Mouse (Mus musculus) right cerebral cortex, postnatal 4 days (tissue): Measurements from ENCODE around the gene Malrd1.

ENCODE experiments used
- DNase-seq: peaks from one replicate; pipeline ENCODE4 v3.0.0-alpha.2; 2022

Gene Malrd1

DNA sequence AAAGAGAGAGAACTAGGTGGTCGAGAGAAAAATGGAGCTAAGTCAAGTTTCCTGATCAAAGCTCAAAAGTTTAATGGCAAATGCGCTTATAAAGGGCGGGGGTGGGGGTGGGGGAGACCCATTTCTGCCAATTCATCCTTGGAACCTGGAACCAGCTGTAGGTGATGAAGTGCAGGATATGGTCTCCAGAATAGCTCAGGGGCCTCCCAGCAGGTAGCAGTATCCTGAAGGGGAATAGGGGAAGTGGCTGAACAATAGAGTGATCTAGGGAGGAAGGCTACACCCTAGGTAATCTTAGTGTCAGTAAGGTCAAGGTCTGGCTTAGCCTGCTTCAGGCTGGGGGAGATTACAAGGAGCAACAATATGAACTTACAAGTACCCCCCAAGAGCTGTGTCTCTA is 506.5 kb downstream of the Malrd1 start:
- no peak for DNase-seq

DNA sequence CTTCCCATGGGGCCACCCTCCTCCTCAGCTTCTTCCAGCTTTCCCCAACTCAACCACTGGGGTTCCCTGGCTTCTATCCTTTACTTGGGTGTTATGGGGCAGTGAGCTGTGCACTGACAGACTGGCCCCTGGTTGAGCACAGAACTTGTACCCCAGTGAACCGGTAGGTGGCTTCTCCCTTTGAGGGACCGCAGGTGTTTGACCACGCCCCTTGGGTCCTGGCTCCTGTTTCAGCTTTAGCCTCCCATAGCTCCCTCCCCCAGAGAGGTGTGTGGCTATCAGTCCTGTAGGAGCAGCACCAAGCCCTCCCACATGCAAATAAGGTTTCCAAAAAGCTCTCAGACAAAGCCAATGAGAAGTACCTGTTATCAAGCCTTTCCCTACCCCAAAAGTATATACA is 584.4 kb downstream of the Malrd1 start:
- no peak for DNase-seq

DNA sequence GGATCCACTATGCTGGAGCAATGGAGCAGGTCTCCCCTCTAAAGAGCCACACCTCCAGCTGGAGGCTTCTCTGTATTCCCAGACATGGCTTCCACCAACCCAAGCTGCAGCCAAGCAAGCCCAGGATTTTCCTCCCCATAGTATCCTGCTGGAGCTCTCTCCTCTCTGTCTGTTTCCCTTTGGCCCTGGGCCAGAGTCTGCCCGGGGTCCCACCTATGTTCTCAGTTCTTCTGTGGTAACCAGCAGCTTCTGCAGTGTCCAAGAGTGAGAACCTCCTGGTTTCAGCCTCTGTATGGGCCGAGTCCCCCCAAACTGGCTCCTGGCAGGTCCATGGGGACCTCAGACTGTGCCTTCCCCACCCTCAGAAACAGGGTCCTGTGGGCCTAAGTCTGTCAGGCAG is 587.1 kb downstream of the Malrd1 start:
- no peak for DNase-seq

DNA sequence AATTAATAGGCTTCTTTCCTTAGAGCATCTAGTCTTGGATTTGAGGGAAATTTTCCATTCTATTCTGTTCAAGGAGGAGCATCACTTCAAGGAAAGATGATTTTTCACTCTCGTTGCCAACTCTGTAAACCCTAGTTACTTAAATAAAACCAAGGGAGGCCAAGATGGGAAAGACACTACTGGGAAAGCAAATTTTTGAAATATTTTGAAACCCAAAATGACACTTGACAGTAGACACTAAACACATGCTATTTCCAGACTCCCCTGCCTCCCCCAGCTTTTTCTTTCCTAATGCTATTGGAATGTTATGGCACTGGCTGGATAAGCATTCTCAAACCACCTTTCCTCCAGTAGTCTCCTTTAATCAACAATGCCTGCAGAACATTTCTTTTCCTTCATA is 621.7 kb downstream of the Malrd1 start:
- no peak for DNase-seq

DNA sequence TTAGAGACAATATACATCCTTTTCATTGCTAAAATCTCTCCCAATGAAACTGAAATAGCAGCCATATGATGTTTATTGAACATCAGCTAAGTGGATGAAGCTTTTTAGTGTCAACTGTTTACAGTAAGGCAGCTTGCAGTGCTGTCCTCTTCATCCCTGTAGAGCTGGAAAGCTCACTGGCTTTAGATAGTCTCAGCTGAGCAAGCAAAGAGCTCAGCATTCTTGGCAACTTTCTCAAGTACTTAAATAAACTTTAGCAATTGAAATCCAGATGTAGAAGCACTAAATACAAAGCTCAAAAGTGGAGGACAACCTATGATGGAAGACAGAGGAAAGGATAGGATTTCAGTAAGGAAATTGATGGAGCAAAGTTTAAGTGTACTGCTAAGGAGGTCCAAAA is 626.3 kb downstream of the Malrd1 start:
- DNase-seq = no peak

DNA sequence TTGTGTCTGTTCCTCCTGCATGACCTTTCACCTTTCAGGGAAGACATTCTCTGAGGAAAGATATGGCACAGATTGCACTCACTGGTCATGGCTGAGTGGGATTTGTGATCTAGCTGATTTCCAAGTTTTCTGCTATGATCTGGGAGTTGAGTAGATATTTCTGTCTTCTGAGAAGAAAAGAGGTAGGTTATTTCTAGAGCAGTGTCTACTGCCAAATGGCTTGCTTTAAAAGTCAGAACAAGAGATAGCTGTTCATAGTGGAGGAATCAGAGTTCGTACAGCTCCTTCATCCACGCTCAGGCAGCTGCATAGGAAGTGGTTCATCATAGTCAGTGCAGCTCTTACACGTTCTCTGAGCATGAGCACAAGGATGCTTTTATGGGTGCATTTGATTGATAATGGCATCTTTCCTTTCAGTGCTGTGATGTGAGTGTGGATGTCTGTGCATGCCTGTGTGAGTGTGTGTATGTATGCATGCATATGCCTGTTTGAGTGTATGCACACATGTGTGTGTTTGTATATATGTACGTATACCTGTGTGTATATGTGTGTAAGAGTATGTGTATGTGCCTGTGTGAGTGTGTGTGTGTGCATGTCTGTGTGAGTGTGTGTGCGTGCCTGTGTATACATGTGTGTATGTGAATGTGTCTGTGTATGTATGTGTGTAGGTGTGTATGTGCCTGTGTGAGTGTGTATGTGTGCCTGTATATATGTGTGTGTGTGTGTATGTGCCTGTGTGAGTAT is 637.1 kb downstream of the Malrd1 start:
- DNase-seq = no peak

DNA sequence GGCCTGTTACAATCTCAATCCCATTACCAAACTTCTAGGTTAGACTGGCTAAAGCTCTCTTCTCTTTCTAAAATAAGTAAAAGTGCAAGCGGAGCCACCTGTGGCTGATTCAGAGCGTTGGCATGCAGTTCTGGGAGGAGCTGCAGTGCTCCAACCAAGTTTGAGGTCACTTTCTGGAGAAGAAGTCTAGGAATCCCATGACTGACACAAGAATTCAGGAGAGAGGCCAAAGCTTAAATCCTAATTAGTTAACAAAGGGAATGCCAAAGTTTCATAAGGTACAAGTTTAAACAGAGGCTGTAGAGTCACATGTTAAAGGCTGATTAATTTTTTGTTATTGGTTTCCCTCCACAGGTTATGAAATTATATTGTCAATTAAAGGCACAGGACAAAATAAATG is 642.3 kb downstream of the Malrd1 start:
- DNase-seq = no peak

DNA sequence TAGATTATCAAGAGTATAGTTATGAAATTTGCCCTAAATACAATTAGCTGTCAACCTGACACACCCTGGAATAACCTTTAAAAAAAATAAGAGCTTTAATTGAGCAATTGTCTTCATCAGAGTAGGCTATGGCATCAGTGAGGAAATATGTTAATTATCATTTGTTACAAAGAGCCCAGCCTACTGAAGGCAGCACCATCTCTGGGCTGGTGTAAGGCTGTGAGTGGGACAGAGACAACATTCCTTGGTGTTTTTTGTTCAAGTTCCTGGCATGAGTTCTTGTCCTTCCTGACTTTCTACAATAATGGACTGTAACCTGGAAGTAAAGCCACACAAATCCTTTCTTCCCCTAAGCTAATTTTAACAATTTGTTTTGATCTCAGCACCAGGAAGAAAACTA is 645.8 kb downstream of the Malrd1 start:
- no peak for DNase-seq

DNA sequence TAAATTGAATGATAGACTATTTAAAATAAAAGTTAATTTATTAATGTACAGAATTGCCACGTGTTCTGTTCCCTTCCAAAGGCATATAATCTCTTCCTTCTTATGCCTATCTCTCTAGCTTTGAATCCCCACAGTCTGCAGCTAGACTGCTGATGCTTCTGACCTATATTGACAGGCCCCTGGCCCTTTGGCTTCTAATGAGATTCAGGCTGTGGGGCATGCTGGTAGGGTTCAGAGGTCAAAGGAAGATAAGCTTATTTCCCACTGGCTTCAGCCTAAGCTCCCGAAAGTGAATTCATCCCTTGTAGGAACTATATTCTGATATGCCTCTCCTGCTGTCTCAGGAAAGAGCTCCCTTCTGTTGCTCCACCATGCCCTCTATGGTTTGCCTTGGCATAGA is 647.1 kb downstream of the Malrd1 start:
- no peak for DNase-seq

DNA sequence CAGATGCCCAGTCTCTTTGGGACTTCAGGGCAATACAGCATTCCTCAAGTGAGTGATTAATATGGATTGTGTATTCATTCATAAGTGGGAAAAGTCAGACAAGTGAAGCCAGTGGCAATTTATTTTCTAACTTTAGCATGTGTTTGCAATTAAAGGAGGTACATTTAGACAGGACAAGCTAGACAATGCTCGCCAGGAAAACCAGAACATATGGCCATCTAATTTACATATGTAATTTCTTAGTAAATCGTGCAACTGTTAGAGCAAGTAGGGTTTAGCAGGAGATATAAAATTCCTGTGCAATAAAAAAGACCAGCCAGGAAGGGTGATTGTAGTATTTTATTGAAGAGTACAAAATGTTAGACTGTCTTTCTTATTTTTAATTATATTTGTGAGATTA is 655.9 kb downstream of the Malrd1 start:
- DNase-seq = no peak

DNA sequence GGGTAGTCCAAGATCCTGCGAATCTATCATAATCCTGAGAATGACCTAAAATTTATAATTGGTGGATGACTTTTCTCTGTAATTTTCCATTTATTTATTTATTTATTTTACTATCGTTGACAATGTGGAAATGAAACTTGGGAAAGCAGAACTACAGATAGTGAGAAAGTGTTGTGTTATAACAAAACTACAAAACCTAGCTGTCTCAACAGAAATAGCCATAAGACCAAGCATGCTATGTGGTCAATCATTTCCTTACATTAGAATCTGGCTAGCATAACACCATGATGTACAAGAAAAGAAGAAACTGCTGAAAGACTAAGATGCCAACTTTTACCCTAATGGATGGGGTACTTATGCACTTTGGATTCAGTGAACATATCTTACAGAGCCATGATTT is 656.9 kb downstream of the Malrd1 start:
- DNase-seq = no peak

DNA sequence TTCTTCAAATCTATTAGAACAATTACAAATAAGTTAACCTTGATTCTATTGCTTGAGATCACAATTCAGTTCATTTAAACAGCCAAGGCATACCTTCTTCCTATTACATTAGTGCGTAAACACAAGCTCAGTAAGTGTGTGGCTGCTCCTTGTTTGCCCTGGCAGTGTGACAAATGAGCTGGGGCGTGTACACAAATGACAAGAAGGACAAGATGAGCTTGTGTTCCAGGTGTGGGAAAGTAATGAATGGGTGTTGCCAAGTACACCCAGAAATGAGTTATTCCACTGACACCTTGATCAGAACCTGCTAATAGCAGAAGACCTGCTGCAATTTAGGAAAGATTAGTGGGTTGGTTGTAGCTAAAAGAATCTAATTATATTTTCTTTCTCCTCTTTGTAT is 683.7 kb downstream of the Malrd1 start:
- no peak for DNase-seq

DNA sequence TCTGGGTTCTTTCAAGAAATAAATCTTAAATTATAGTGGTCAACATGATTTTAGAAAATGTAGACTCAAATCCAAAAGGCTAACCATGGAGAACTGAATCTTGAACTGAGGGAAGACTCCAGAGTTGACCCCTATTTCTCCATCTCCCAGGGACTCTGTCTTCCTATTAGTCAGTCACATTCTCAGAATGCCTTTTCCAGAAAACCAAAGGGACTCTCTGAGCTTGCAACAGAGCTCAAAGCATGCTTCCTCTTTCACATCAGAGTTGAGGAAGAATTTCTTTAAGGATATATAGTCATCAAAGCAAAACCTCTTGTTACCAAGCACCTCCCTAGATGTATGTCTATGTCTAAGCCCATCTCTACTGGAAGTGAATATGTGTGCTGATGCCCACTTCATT is 686.5 kb downstream of the Malrd1 start:
- no peak for DNase-seq

DNA sequence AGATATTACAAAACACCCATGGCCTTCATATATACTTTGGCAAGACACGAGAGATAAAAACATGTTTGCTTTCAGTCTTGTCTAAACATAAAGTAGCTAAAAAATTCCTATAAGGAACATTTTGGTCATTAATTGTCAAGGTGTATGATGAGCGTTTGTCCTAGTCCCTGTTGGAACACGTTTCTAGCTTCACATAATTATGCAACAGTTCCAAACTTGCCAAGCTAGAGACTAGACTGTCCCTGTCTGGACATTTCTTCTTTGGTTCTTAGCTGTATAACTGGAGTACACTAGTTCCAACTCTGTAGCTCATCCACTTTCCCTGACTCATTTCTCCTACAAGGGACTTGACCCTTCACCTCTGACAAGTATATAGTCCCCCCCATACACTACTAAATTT is 687.8 kb downstream of the Malrd1 start:
- no peak for DNase-seq

DNA sequence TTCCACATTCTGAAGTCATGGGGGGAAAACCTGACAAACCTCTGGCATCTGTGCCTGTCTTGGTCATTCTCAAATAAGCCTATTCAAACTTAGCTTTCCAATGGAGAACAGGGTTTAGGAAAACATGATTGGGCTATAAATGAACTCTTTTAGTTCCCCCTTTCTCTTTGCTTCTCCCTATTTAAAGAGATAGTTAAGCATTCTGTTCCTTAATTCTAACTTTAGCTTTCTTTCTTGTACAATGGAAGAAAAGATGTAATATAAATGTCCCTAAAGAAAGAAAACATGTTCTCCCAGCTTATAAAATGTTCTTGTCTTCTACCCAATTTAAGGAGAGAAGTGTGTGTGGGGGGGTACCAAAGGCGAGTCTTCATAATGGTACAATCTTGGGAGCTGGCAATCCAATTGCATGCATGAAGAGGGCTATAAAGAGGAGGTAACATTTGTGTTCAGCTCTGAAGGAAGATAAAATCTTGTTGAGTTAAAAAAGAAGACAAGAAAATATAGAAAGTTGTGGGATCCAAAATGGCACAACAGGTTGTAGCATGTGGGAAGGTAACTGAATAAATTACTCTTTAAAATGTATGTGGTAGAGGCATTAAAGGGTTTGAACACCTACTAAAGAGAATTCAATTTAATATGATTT is 702.0 kb downstream of the Malrd1 start:
- DNase-seq = no peak

DNA sequence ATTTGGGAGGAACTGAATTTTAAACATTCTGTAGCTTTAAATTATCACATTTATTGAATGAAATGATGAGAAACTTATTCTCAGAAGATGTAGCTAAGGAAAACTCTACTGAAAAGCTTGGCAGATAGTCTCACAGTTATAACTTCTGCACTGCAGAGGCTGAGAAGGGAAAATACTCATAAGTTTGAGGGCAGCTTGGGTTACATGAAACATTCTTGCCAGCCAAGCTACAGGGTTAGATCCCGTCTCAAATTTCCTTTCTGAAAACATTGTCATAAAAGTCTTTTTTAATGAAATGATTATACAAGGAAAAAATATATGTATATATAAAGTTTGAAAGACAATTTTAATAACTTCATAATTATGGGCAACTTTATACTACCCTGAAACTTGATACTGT is 714.6 kb downstream of the Malrd1 start:
- no peak for DNase-seq

DNA sequence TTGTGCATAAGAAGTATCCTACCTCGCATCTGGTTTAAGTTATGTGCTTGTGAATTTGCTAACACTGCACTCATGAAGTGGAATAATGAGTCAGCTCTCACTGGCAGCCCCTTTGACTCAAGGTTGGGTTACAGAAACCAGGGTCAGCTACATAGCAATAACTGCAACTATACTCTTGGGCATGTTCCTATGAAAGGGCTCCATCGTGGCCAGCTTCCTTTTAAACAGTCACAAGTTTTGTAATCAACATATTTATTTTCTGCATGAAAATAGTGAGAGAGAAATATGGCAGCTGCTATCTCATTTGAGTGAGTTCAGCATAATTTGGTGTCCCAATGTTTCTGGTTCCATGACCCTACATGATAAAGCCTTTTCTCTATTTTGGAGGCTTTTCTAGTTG is 716.8 kb downstream of the Malrd1 start:
- no peak for DNase-seq

DNA sequence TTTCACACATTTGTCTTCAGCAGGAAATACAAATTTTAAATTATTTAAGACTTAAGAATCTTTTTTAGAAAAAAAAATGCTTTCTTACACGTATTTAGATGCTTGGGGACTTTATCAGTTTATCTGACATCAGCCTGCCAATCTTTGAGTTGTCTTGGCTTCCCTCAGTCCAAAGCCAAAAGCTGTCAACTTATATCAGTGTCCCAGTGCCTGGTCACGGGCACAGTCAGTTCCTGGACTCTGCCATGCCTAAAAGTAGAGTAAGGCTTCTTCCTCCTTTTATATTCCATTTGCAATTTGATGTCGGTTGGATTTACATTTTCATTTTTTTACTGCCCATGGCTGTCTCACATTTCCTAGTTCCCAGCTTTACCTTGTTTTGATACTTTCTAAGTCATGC is 722.6 kb downstream of the Malrd1 start:
- DNase-seq = no peak

DNA sequence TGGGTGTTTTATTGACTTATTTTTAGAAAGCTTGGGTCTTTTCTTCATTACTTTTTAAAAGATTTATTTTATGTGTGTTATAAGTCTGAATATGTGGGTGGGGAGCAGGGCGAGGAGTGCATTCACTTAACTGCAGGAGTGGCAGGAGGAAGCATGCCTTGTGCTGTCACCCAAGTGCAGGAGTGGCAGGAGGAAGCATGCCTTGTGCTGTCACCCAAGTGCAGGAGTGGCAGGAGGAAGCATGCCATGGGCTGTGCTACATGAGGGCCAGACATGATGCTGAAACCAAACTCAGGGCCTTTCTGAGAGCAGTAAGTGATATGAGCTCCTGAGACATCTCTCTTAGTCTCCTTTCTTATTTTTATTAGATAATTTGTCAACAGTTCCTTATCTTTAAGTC is 726.0 kb downstream of the Malrd1 start:
- DNase-seq = no peak
